Mouse (Mus musculus) heart, postnatal 36 days (tissue): ENCODE measurements at regions not wholly inside any gene's neighbourhood (a gene's known extent, or its start where the extent isn't known, plus 50 kb on each side); places are given as distances from the start of the nearest gene placed in this dataset.

Source experiments
- DNase-seq, 2 experiments: peaks; one replicate each; pipeline ENCODE4 v3.0.0; 2021 to 2022
- intact Hi-C: fragments of 180-260 bp; cut with DNase I; formaldehyde crosslinking; loops from one replicate; pipeline ENCODE4 v1.15.1; 2025

- intact Hi-C loops: no loop called here
- DNase-seq: no peak
Measured at GRCm38 (mm10) chr3:41241856-41242552, 159.2 kb upstream of the Pgrmc2 start.

GRCm38 (mm10) chr3:41239801-41240200 is 157.0 kb upstream of the Pgrmc2 start:
- no peak for DNase-seq
- intact Hi-C loops: no loop called here

- intact Hi-C loops: no loop called here
- no peak for DNase-seq
Measured at GRCm38 (mm10) chr3:41239246-41239645, 156.4 kb upstream of the Pgrmc2 start.

- no peak for DNase-seq
- intact Hi-C loops: no loop called here
Measured at GRCm38 (mm10) chr3:41238046-41238445, 155.2 kb upstream of the Pgrmc2 start.

GRCm38 (mm10) chr3:41235610-41236009 is 152.8 kb upstream of the Pgrmc2 start:
- intact Hi-C loops: no loop called here
- DNase-seq: no peak

GRCm38 (mm10) chr3:41234994-41235393 is 152.1 kb upstream of the Pgrmc2 start:
- peak; percentile 10 to 17 for DNase-seq
- intact Hi-C loops: loop anchor here (5.0 kb wide), 1 partner anchor 47 kb away; no protein-coding TSS in a partner anchor

GRCm38 (mm10) chr3:41234191-41234590 is 151.3 kb upstream of the Pgrmc2 start:
- intact Hi-C loops: loop anchor here (5.0 kb wide), 1 partner anchor 48 kb away; no protein-coding TSS in a partner anchor
- no peak for DNase-seq

GRCm38 (mm10) chr3:41233439-41233838 is 150.6 kb upstream of the Pgrmc2 start:
- intact Hi-C loops: loop anchor here (5.0 kb wide), 1 partner anchor 49 kb away; no protein-coding TSS in a partner anchor
- no peak for DNase-seq

GRCm38 (mm10) chr3:41230961-41231377 is 148.1 kb upstream of the Pgrmc2 start:
- intact Hi-C loops: loop anchor here (5.0 kb wide), 1 partner anchor 51 kb away; no protein-coding TSS in a partner anchor
- DNase-seq: no peak

GRCm38 (mm10) chr3:41229493-41229892 is 146.6 kb upstream of the Pgrmc2 start:
- intact Hi-C loops: loop anchor here (2.0 to 5.0 kb wide), 4 partner anchors 47 to 361 kb away; no protein-coding TSS in a partner anchor
- no peak for DNase-seq

GRCm38 (mm10) chr3:41228536-41228935 is 145.7 kb upstream of the Pgrmc2 start:
- DNase-seq: peak; percentile 43 to 59
- intact Hi-C loops: loop anchor here (2.0 to 5.0 kb wide), 4 partner anchors 46 to 362 kb away; no protein-coding TSS in a partner anchor

- intact Hi-C loops: no loop called here
- DNase-seq: no peak
Measured at GRCm38 (mm10) chr3:41220746-41221145, 137.9 kb upstream of the Pgrmc2 start.

- intact Hi-C loops: no loop called here
- no peak for DNase-seq
Measured at GRCm38 (mm10) chr3:41217770-41218169, 134.9 kb upstream of the Pgrmc2 start.

GRCm38 (mm10) chr3:41213533-41213932 is 130.7 kb upstream of the Pgrmc2 start:
- DNase-seq: no peak

GRCm38 (mm10) chr3:41210333-41210732 is 127.5 kb upstream of the Pgrmc2 start:
- intact Hi-C loops: no loop called here
- DNase-seq: no peak

More at GRCm38 (mm10) chr3:41213533-41213932, 130.7 kb upstream of the Pgrmc2 start:
- intact Hi-C loops: no loop called here

GRCm38 (mm10) chr3:41202895-41203294 is 120.0 kb upstream of the Pgrmc2 start:
- DNase-seq: no peak
- intact Hi-C loops: no loop called here

GRCm38 (mm10) chr3:41201782-41202181 is 118.9 kb upstream of the Pgrmc2 start:
- intact Hi-C loops: no loop called here
- DNase-seq: no peak

- DNase-seq: no peak
- intact Hi-C loops: no loop called here
Measured at GRCm38 (mm10) chr3:41200026-41200425, 117.2 kb upstream of the Pgrmc2 start.

GRCm38 (mm10) chr3:41198216-41198976 is 115.5 kb upstream of the Pgrmc2 start:
- peak in 1 of 2 experiments; percentile 18 for DNase-seq
- intact Hi-C loops: loop anchor here (10.0 kb wide), 1 partner anchor 386 kb away; no protein-coding TSS in a partner anchor

GRCm38 (mm10) chr3:41195113-41195975 is 112.5 kb upstream of the Pgrmc2 start:
- peak; percentile 80 to 85 for DNase-seq
- intact Hi-C loops: loop anchor here (10.0 kb wide), 1 partner anchor 389 kb away; no protein-coding TSS in a partner anchor
